Mouse (Mus musculus): ENCODE measurements at regions not wholly inside any gene's neighbourhood (a gene's known extent, or its start where the extent isn't known, plus 50 kb on each side); places are given as distances from the start of the nearest gene placed in this dataset.

- WGBS, result 80% methylated on average over 12 of the region's 12 CpGs
- Histone ChIP-seq H3K4me3 (no peak overlapping the region), H3K4me1 (peaks cover 12% of the 10 kb centered on the region), H3K9ac (no peak overlapping the region), H3K4me2 (replicated peaks) (no peak overlapping the region), H3K9me3 (no peaks in the 10 kb centered on the region), H3K27ac (no peak overlapping the region), H3K36me3 (no peaks in the 10 kb centered on the region), H3K27me3 (no peaks in the 10 kb centered on the region)
- ATAC-seq (ENCODE audit: insufficient number of reproducible peaks, insufficient read depth, low FRiP score, low TSS enrichment), result no peak
Measured at GRCm38 (mm10) chr10:111388545-111389320, 84.3 kb upstream of the Nap1l1 start.

DNA sequence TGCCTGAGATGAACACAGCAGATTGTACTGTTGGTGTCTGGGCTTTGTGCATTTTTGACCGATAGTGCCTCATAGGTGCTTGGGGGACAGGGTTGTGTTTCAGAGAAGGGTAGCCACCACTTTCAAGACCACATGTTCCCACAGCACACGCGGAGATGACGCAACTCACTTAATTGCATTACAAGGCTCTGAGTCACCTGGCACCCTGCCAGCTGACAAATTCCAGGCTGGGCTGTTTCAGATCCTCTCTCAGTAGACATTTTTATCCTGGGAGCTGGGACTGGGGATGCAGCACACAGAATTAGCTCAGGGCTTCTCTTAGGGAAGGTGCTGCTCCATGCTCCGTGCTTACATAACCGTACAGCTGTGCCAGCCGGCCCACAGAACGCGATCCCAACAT is 83.1 kb upstream of the Nap1l1 start:
- Histone ChIP-seq H3K4me2 (replicated peaks) (no peak overlapping the region), H3K27ac (peak overlapping the region; percentile 43; the same call in 1 of the 2 replicates)
- WGBS, result 39% methylated on average over 9 of the region's 9 CpGs

DNA sequence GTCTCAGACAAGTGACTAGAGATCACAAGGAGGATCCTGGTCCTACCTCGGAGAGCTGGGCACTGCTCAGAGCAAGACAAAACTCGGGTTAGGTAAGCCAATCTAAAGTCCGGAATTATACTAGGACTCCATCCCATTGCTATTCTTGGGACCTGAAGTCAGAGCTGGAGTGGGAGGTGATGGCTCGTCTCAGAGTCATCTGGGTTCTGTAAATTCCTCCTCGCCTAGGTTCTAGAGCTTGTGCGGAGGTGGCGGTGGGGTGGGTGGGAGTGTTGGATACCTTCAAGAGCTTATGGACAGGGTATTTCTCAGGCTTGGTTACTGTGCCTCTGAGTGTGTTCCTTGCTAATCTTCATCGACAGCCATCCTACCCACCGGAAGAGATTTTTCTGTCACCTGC is 78.6 kb upstream of the Nap1l1 start:
- no peaks in the 10 kb centered on the region for H3K27me3 ChIP-seq
- no peak overlapping the region for H3K4me2 ChIP-seq (replicated peaks)
- no peak overlapping the region for H3K9ac ChIP-seq
- peaks cover 6% of the 10 kb centered on the region for H3K4me1 ChIP-seq
- WGBS, result 90% methylated on average over 9 of the region's 9 CpGs
- no peak for ATAC-seq (ENCODE audit: insufficient number of reproducible peaks, insufficient read depth, low FRiP score, low TSS enrichment)
- no peak overlapping the region for H3K4me3 ChIP-seq
- H3K27ac ChIP-seq, result no peak overlapping the region
- H3K9me3 ChIP-seq, result no peaks in the 10 kb centered on the region
- H3K36me3 ChIP-seq, result no peaks in the 10 kb centered on the region

More for the DNA sequence above, 83.1 kb upstream of the Nap1l1 start:
- Histone ChIP-seq H3K9me3 (no peaks in the 10 kb centered on the region), H3K4me3 (no peak overlapping the region), H3K36me3 (no peaks in the 10 kb centered on the region), H3K9ac (no peak overlapping the region), H3K4me1 (peaks cover 12% of the 10 kb centered on the region), H3K27me3 (no peaks in the 10 kb centered on the region)
- ATAC-seq (ENCODE audit: insufficient number of reproducible peaks, insufficient read depth, low FRiP score, low TSS enrichment), result peak; percentile 73; the same call in 1 of the 2 replicates

DNA sequence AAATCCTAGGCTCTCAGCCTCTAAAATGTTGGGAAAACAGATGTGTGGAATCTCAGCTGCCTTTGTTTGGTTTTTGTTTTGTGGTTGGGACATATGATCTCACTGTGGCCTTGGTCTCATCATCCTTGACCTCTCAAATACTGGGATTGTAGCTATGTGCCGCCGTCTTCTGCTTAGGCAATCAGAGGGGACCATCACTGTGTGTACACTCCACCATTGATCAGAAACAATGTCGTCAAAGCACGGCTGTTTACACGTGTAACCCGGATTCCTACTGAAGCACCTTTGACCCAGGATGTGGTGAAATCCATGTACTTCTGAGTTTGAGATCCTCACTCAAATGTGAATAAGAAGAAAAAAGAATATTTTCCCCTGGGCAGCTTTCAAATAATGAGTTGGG is 68.0 kb upstream of the Nap1l1 start:
- no peaks in the 10 kb centered on the region for H3K4me1 ChIP-seq
- H3K4me2 ChIP-seq (replicated peaks), result no peak overlapping the region
- H3K4me3 ChIP-seq, result no peak overlapping the region
- no peak overlapping the region for H3K27ac ChIP-seq
- no peak for ATAC-seq (ENCODE audit: insufficient number of reproducible peaks, insufficient read depth, low FRiP score, low TSS enrichment)
- H3K9ac ChIP-seq, result no peak overlapping the region
- no peaks in the 10 kb centered on the region for H3K27me3 ChIP-seq
- 92% methylated on average over 6 of the region's 6 CpGs for WGBS
- H3K36me3 ChIP-seq, result no peaks in the 10 kb centered on the region
- H3K9me3 ChIP-seq, result no peaks in the 10 kb centered on the region

- ATAC-seq (ENCODE audit: insufficient number of reproducible peaks, insufficient read depth, low FRiP score, low TSS enrichment), result no peak
Measured at GRCm38 (mm10) chr10:111408887-111409286, 64.1 kb upstream of the Nap1l1 start.

DNA sequence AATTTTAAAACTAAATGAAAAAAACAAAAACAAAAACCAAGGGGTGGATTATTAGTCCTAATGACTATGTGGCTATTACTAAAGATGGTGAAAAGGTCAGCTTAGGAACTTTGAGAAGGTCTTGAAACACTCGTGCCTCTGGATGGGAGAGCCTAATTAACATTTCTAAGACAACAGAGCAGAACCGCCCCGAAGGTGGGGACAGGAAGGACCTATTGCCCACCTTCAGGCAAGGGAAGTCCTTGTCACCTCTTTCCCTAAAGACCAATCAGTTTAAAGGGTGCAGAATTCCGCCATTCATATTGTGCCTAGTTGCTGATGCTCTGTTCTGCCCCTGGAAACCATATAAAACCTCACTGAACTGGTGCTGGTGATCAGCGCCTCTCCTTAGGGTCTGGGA is 63.5 kb upstream of the Nap1l1 start:
- Histone ChIP-seq H3K9ac (no peak overlapping the region), H3K4me2 (replicated peaks) (no peak overlapping the region), H3K4me3 (no peak overlapping the region), H3K4me1 (no peaks in the 10 kb centered on the region), H3K9me3 (no peaks in the 10 kb centered on the region), H3K27me3 (no peaks in the 10 kb centered on the region), H3K27ac (no peak overlapping the region), H3K36me3 (no peaks in the 10 kb centered on the region)
- ATAC-seq (ENCODE audit: insufficient number of reproducible peaks, insufficient read depth, low FRiP score, low TSS enrichment), result no peak
- 70% methylated on average over 5 of the region's 5 CpGs for WGBS

More at GRCm38 (mm10) chr10:111408887-111409286, 64.1 kb upstream of the Nap1l1 start:
- H3K9me3 ChIP-seq, result no peaks in the 10 kb centered on the region
- no peak overlapping the region for H3K9ac ChIP-seq
- no peak overlapping the region for H3K27ac ChIP-seq
- no peak overlapping the region for H3K4me2 ChIP-seq (replicated peaks)
- no peaks in the 10 kb centered on the region for H3K36me3 ChIP-seq
- no peak overlapping the region for H3K4me3 ChIP-seq
- H3K27me3 ChIP-seq, result no peaks in the 10 kb centered on the region
- 81% methylated on average over 3 of the region's 3 CpGs for WGBS
- no peaks in the 10 kb centered on the region for H3K4me1 ChIP-seq

GRCm38 (mm10) chr10:111410121-111410520 is 62.9 kb upstream of the Nap1l1 start:
- Histone ChIP-seq H3K4me3 (no peak overlapping the region), H3K27me3 (no peaks in the 10 kb centered on the region), H3K27ac (no peak overlapping the region), H3K4me1 (no peaks in the 10 kb centered on the region), H3K9ac (no peak overlapping the region), H3K36me3 (no peaks in the 10 kb centered on the region), H3K4me2 (replicated peaks) (no peak overlapping the region), H3K9me3 (no peaks in the 10 kb centered on the region)
- no peak for ATAC-seq (ENCODE audit: insufficient number of reproducible peaks, insufficient read depth, low FRiP score, low TSS enrichment)
- 80% methylated on average over 3 of the region's 3 CpGs for WGBS

DNA sequence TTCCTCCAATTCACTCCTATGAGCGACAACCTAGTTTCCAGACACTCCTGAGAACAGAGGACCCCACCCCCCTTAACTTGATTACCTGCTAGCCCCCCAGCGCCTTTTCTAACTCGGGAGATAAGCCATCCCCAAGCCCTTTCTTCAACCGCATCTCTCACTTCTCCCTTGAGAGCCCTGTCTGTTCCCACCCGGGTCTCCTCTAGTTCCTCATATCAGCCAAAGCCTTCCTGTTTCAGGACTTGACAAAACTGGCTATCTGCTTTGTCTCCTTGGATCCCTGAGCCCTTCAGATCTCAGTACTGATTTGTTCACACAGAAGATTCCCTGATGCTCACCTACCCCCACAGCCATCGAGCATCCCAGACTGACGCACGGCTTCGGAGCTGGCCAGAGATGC is 61.5 kb upstream of the Nap1l1 start:
- Histone ChIP-seq H3K9me3 (no peaks in the 10 kb centered on the region), H3K4me3 (no peak overlapping the region), H3K27ac (no peak overlapping the region), H3K27me3 (no peaks in the 10 kb centered on the region), H3K4me1 (no peaks in the 10 kb centered on the region), H3K4me2 (replicated peaks) (no peak overlapping the region), H3K9ac (no peak overlapping the region), H3K36me3 (no peaks in the 10 kb centered on the region)
- WGBS, result 83% methylated on average over 9 of the region's 9 CpGs
- ATAC-seq (ENCODE audit: insufficient number of reproducible peaks, insufficient read depth, low FRiP score, low TSS enrichment), result no peak

- H3K4me3 ChIP-seq, result no peak overlapping the region
- H3K4me1 ChIP-seq, result peaks cover 9% of the 10 kb centered on the region
- no peak overlapping the region for H3K9ac ChIP-seq
- no peaks in the 10 kb centered on the region for H3K27me3 ChIP-seq
- no peaks in the 10 kb centered on the region for H3K36me3 ChIP-seq
- no peak overlapping the region for H3K27ac ChIP-seq
- 88% methylated on average over 6 of the region's 6 CpGs for WGBS
- H3K9me3 ChIP-seq, result 0 out of 2 replicates have a peak, but pooled peaks cover 4% of the 10 kb centered on the region
- no peak for ATAC-seq (ENCODE audit: insufficient number of reproducible peaks, insufficient read depth, low FRiP score, low TSS enrichment)
- H3K4me2 ChIP-seq (replicated peaks), result no peak overlapping the region
Measured at GRCm38 (mm10) chr10:111416611-111417130, 56.4 kb upstream of the Nap1l1 start.

DNA sequence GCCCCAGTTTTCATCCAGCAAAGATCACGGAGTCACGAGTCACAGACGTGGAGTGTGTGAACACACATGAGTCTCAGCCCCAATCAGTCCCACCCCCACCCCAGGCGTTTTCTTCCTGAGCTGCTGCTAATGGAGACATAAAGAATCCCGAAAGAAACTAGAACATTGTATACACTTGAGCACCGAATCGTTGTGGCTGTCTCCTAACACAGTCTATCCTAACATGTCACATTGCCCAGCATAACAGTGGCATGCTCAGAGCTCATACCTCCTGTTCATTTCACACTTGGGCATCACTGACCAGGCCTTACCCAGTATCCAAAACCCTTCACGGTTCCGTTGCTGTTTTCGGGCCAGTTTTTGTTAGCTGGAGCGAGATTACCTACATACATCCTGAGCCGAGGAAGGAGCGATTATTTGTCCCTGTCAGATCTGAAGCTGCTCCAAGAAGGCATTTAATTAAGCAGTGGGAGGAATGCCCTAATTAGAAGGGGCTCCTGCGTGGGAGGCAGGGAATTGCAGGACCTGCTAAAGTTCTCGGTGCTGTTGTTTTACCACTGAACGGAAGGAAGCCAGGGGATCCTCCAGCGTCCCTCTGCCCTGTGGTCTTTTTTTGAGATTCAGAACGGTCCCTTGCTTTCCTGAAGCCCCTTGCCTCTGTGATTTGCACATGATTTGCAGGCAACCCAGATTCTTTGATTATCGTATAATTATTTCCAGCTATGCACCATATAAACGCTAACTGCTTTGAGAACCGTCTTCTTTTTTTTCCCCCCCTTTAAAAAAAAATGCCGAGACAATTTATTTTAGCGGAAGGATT is 53.4 kb upstream of the Nap1l1 start:
- no peaks in the 10 kb centered on the region for H3K36me3 ChIP-seq
- H3K4me2 ChIP-seq (replicated peaks), result peak overlapping the region; percentile 51
- no peaks in the 10 kb centered on the region for H3K27me3 ChIP-seq
- no peak overlapping the region for H3K27ac ChIP-seq
- 28% methylated on average over 23 of the region's 23 CpGs for WGBS
- no peak for ATAC-seq (ENCODE audit: insufficient number of reproducible peaks, insufficient read depth, low FRiP score, low TSS enrichment)
- no peak overlapping the region for H3K9ac ChIP-seq
- H3K4me3 ChIP-seq, result peak overlapping the region; percentile 23
- H3K9me3 ChIP-seq, result 0 out of 2 replicates have a peak, but pooled peaks cover 4% of the 10 kb centered on the region
- peaks cover 18% of the 10 kb centered on the region for H3K4me1 ChIP-seq

- peaks cover 18% of the 10 kb centered on the region for H3K4me1 ChIP-seq
- no peaks in the 10 kb centered on the region for H3K36me3 ChIP-seq
- H3K27me3 ChIP-seq, result no peaks in the 10 kb centered on the region
- 14% methylated on average over 7 of the region's 7 CpGs for WGBS
- H3K9ac ChIP-seq, result no peak overlapping the region
- H3K4me2 ChIP-seq (replicated peaks), result peak overlapping the region; percentile 51
- ATAC-seq (ENCODE audit: insufficient number of reproducible peaks, insufficient read depth, low FRiP score, low TSS enrichment), result no peak
- 0 out of 2 replicates have a peak overlapping the region, but pooled peaks have one; percentile 46 for H3K27ac ChIP-seq
- H3K4me3 ChIP-seq, result peak overlapping the region; percentile 23
- 0 out of 2 replicates have a peak, but pooled peaks cover 4% of the 10 kb centered on the region for H3K9me3 ChIP-seq
Measured at GRCm38 (mm10) chr10:111420195-111420838, 52.7 kb upstream of the Nap1l1 start.
